In the genomic region with DNA sequence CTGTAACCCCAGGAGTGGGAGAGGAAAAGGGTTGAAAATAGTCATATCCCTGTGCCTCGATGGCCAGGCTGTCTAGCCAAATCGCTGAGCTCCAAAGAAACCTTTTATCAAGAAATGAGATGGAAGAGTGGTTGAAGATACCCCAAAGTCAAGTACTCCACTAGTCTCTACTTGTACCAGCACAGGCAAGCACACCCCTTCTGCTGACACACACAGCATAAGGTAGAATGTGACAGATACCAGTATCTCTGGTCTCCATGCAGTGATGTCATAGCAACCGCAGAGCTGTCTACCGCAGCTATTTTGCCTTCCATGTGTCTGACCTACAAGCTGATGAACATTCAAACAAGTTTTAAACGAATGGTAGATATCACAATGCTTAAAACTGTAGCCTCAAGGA, we compare ENCODE assay signal across 9 mouse cellular contexts. TPM values are rescaled to one million over a fixed set of nuclear protein-coding genes. Genes with fewer than 3 reads are reported as not detected.
DNase-seq lines count a peak whose midpoint lies in the region; ATAC-seq and TF ChIP-seq lines count a peak whose summit lies in the region.
"Had no signal": no experiment of that assay in that cellular context is flagged by ENCODE, and none has a peak within 500 bp of the region (broad histone marks: within the 10 kb centered on the region; RNA-seq: fewer than 3 reads in every experiment).

No protein-coding gene starts in this region.

- no peaks in the 10 kb centered on the region for H3K27me3 ChIP-seq in midbrain, embryonic 11.5 days (ENCODE audit: control insufficient read depth, insufficient read depth, low read length)
- no peaks in the 10 kb centered on the region for H3K27me3 ChIP-seq in midbrain, postnatal 0 days (ENCODE audit: insufficient read depth, low read length)
- H3K27me3 ChIP-seq in limb, embryonic 10.5 days (ENCODE audit: low read depth, poor library complexity, severe bottlenecking), result no peaks in the 10 kb centered on the region
- no peaks in the 10 kb centered on the region for H3K27me3 ChIP-seq in stomach, embryonic 14.5 days (ENCODE audit: control insufficient read depth, insufficient read depth, low read length)
- no peaks in the 10 kb centered on the region for H3K27me3 ChIP-seq in kidney, adult 2 months (replicated peaks; ENCODE audit: control insufficient read depth, insufficient read depth, low read length)

- no peaks in the 10 kb centered on the region for H3K9me3 ChIP-seq in midbrain, embryonic 11.5 days (ENCODE audit: control insufficient read depth, low read length)
- no peaks in the 10 kb centered on the region for H3K9me3 ChIP-seq in midbrain, postnatal 0 days (ENCODE audit: low read length)
- H3K9me3 ChIP-seq in limb, embryonic 10.5 days (replicated peaks), result no peaks in the 10 kb centered on the region
- no peaks in the 10 kb centered on the region for H3K9me3 ChIP-seq in stomach, embryonic 14.5 days (ENCODE audit: control insufficient read depth, low read depth, low read length)

- no peak for TF ChIP-seq POLR2A in kidney, adult 2 months (IDR thresholded peaks at IDR 0.05; ENCODE audit: low read depth, low read length)

- WGBS in midbrain, embryonic 11.5 days, result 90% methylated on average over 5 of the region's 5 CpGs
- 82% methylated on average over 5 of the region's 5 CpGs for WGBS in midbrain, postnatal 0 days
- 91% methylated on average over 5 of the region's 5 CpGs for WGBS in limb, embryonic 10.5 days
- 83% methylated on average over 5 of the region's 5 CpGs for WGBS in stomach, embryonic 14.5 days
- 74% methylated on average over 5 of the region's 5 CpGs for WGBS in kidney, adult 2 months

- H3K4me1 ChIP-seq in midbrain, embryonic 11.5 days (ENCODE audit: control insufficient read depth, insufficient read depth, low read length), result peaks cover 18% of the 10 kb centered on the region
- H3K4me1 ChIP-seq in midbrain, postnatal 0 days (ENCODE audit: insufficient read depth, low read length), result no peaks in the 10 kb centered on the region
- H3K4me1 ChIP-seq in limb, embryonic 10.5 days, result peaks cover 15% of the 10 kb centered on the region
- H3K4me1 ChIP-seq in stomach, embryonic 14.5 days (ENCODE audit: control insufficient read depth, insufficient read depth, low read length), result peaks cover 6% of the 10 kb centered on the region; the same call in 1 of the 2 replicates
- peaks cover 5% of the 10 kb centered on the region; the same call in 1 of the 2 replicates for H3K4me1 ChIP-seq in kidney, adult 2 months (ENCODE audit: control insufficient read depth, insufficient read depth, low read length)

- H3K4me3 ChIP-seq in midbrain, embryonic 11.5 days (ENCODE audit: low read depth, low read length), result peak overlapping the region; percentile 94
- H3K4me3 ChIP-seq in midbrain, postnatal 0 days (ENCODE audit: low read depth, low read length), result no peak overlapping the region
- peak overlapping the region; percentile 71 for H3K4me3 ChIP-seq in limb, embryonic 10.5 days
- peak overlapping the region; percentile 91; the same call in 1 of the 2 replicates for H3K4me3 ChIP-seq in stomach, embryonic 14.5 days (ENCODE audit: low read depth, low read length)
- H3K4me3 ChIP-seq in kidney, adult 2 months (ENCODE audit: insufficient read depth, low read depth, low read length), result no peak overlapping the region

- H3K4me2 ChIP-seq in midbrain, embryonic 11.5 days, result peak overlapping the region; percentile 46
- H3K4me2 ChIP-seq in midbrain, postnatal 0 days (ENCODE audit: low read depth, low read length, poor library complexity, severe bottlenecking), result no peak overlapping the region
- peak overlapping the region; percentile 73 for H3K4me2 ChIP-seq in stomach, embryonic 14.5 days (replicated peaks; ENCODE audit: low read depth, low read length)

- peak; percentile 12 for DNase-seq in midbrain, embryonic 11.5 days (ENCODE audit: low spot score, missing footprints)
- DNase-seq in midbrain, postnatal 0 days (ENCODE audit: low spot score), result no peak
- DNase-seq in limb, embryonic 10.5 days (ENCODE audit: low spot score), result no peak
- no peak for DNase-seq in thymus, postnatal 0 days (ENCODE audit: low spot score)
- no peak for DNase-seq in kidney, adult 2 months
- no peak for DNase-seq in frontal cortex, postnatal 14 days (ENCODE audit: low spot score in 2 of 2)

- H3K27ac ChIP-seq in midbrain, embryonic 11.5 days (ENCODE audit: low read depth, low read length), result no peak overlapping the region
- H3K27ac ChIP-seq in midbrain, postnatal 0 days (ENCODE audit: low read depth, low read length), result no peak overlapping the region
- no peak overlapping the region for H3K27ac ChIP-seq in limb, embryonic 10.5 days
- no peak overlapping the region for H3K27ac ChIP-seq in stomach, embryonic 14.5 days (ENCODE audit: low read length)
- no peak overlapping the region for H3K27ac ChIP-seq in kidney, adult 2 months (ENCODE audit: insufficient read depth, low read depth, low read length)

- ATAC-seq in midbrain, embryonic 11.5 days (ENCODE audit: low FRiP score), result no peak
- ATAC-seq in midbrain, postnatal 0 days (ENCODE audit: low FRiP score), result no peak
- ATAC-seq in erythroblast, adult 5-6 weeks (replicated peaks; ENCODE audit: low FRiP score, poor library complexity, severe bottlenecking), result peak; percentile 80
- no peak for ATAC-seq in stomach, embryonic 14.5 days (ENCODE audit: insufficient number of reproducible peaks, insufficient read depth, low FRiP score, low read depth)

- peaks cover 22% of the 10 kb centered on the region for H3K36me3 ChIP-seq in midbrain, embryonic 11.5 days (ENCODE audit: control insufficient read depth, insufficient read depth, low read length)
- peaks cover 29% of the 10 kb centered on the region for H3K36me3 ChIP-seq in midbrain, postnatal 0 days (ENCODE audit: insufficient read depth, low read length)
- peaks cover 58% of the 10 kb centered on the region for H3K36me3 ChIP-seq in limb, embryonic 10.5 days
- H3K36me3 ChIP-seq in stomach, embryonic 14.5 days (ENCODE audit: control insufficient read depth, insufficient read depth, low read length), result peaks cover 46% of the 10 kb centered on the region
- H3K36me3 ChIP-seq in kidney, adult 2 months (ENCODE audit: control insufficient read depth, insufficient read depth, low read length), result peaks cover 2% of the 10 kb centered on the region

- TF ChIP-seq CTCF in midbrain, postnatal 0 days (IDR thresholded peaks at IDR 0.05), result no peak
- TF ChIP-seq CTCF in kidney, adult 2 months (conservative IDR thresholded peaks at IDR 0.05; ENCODE audit: insufficient read depth, insufficient read length, low read depth, low read length), result no peak

- peak overlapping the region; percentile 93 for H3K9ac ChIP-seq in midbrain, embryonic 11.5 days (ENCODE audit: low read length)
- no peak overlapping the region for H3K9ac ChIP-seq in midbrain, postnatal 0 days (replicated peaks; ENCODE audit: low read length, poor library complexity, severe bottlenecking)
- no peak overlapping the region for H3K9ac ChIP-seq in stomach, embryonic 14.5 days (replicated peaks; ENCODE audit: low read depth, low read length)

RNA-seq across cellular contexts. Expression of a gene that starts 2.1 kb away (rescaled TPM):
- 311 and 320 TPM in 2 replicates for polyA plus RNA-seq in midbrain, embryonic 11.5 days (2014; fragmentation: Nextera tagmentation; extraction: Ambion mirVana)
- 15.0 and 16.9 TPM in 2 replicates for total RNA-seq in midbrain, postnatal 0 days (2014; rRNA removed)
- 10.5 and 10.7 TPM in 2 replicates for polyA plus RNA-seq in midbrain, postnatal 0 days (2015; fragmentation: Nextera tagmentation; extraction: Ambion mirVana)
- 116 and 159 TPM in 2 replicates for total RNA-seq in erythroblast, adult 5-6 weeks (2015; ENCODE audit: low replicate concordance)
- total RNA-seq in erythroblast, adult 5-6 weeks (2017; ENCODE audit: low replicate concordance), result 147 and 151 TPM in 2 replicates
- 244 TPM in 2 replicates for polyA plus RNA-seq in limb, embryonic 10.5 days (2016; fragmentation: Nextera tagmentation; extraction: Ambion mirVana)
- 196 and 200 TPM in 2 replicates for polyA plus RNA-seq in stomach, embryonic 14.5 days (2014; fragmentation: Nextera tagmentation; extraction: Ambion mirVana)
- polyA plus RNA-seq in thymus, postnatal 0 days (2015; fragmentation: Nextera tagmentation; extraction: Ambion mirVana), result 170 and 186 TPM in 2 replicates
- polyA plus RNA-seq in kidney, adult 2 months (2012; rRNA removed), result 1.6 and 1.7 TPM in 2 replicates

RNA-seq across cellular contexts. Expression of a gene that starts 17.4 kb away (rescaled TPM):
- 110 and 113 TPM in 2 replicates for polyA plus RNA-seq in midbrain, embryonic 11.5 days (2014; fragmentation: Nextera tagmentation; extraction: Ambion mirVana)
- total RNA-seq in midbrain, postnatal 0 days (2014; rRNA removed), result 42.5 and 53.9 TPM in 2 replicates
- polyA plus RNA-seq in midbrain, postnatal 0 days (2015; fragmentation: Nextera tagmentation; extraction: Ambion mirVana), result 68.2 and 70.9 TPM in 2 replicates
- 8.3 and 29.0 TPM in 2 replicates for total RNA-seq in erythroblast, adult 5-6 weeks (2015; ENCODE audit: low replicate concordance)
- 22.2 and 41.8 TPM in 2 replicates for total RNA-seq in erythroblast, adult 5-6 weeks (2017; ENCODE audit: low replicate concordance)
- polyA plus RNA-seq in limb, embryonic 10.5 days (2016; fragmentation: Nextera tagmentation; extraction: Ambion mirVana), result 93.1 and 98.5 TPM in 2 replicates
- 55.8 and 60.5 TPM in 2 replicates for polyA plus RNA-seq in stomach, embryonic 14.5 days (2014; fragmentation: Nextera tagmentation; extraction: Ambion mirVana)
- polyA plus RNA-seq in thymus, postnatal 0 days (2015; fragmentation: Nextera tagmentation; extraction: Ambion mirVana), result 60.7 and 61.4 TPM in 2 replicates
- polyA plus RNA-seq in kidney, adult 2 months (2012; rRNA removed), result 9.0 and 9.8 TPM in 2 replicates

RNA-seq across cellular contexts. Expression of a gene that starts 43.4 kb away (rescaled TPM):
- 22.1 and 25.9 TPM in 2 replicates for polyA plus RNA-seq in midbrain, embryonic 11.5 days (2014; fragmentation: Nextera tagmentation; extraction: Ambion mirVana)
- 13.2 and 16.8 TPM in 2 replicates for total RNA-seq in midbrain, postnatal 0 days (2014; rRNA removed)
- polyA plus RNA-seq in midbrain, postnatal 0 days (2015; fragmentation: Nextera tagmentation; extraction: Ambion mirVana), result 15.6 and 16.2 TPM in 2 replicates
- total RNA-seq in erythroblast, adult 5-6 weeks (2015; ENCODE audit: low replicate concordance), result 1.3 and 3.3 TPM in 2 replicates
- 2.6 and 4.2 TPM in 2 replicates for total RNA-seq in erythroblast, adult 5-6 weeks (2017; ENCODE audit: low replicate concordance)
- polyA plus RNA-seq in limb, embryonic 10.5 days (2016; fragmentation: Nextera tagmentation; extraction: Ambion mirVana), result 14.1 and 18.9 TPM in 2 replicates
- polyA plus RNA-seq in stomach, embryonic 14.5 days (2014; fragmentation: Nextera tagmentation; extraction: Ambion mirVana), result 13.8 and 14.6 TPM in 2 replicates
- 5.0 and 6.8 TPM in 2 replicates for polyA plus RNA-seq in thymus, postnatal 0 days (2015; fragmentation: Nextera tagmentation; extraction: Ambion mirVana)
- polyA plus RNA-seq in kidney, adult 2 months (2012; rRNA removed), result 4.1 and 4.6 TPM in 2 replicates

RNA-seq across cellular contexts. Expression of a gene that starts 48.2 kb away (rescaled TPM):
- polyA plus RNA-seq in midbrain, embryonic 11.5 days (2014; fragmentation: Nextera tagmentation; extraction: Ambion mirVana), result 1.3 TPM in 2 replicates
- total RNA-seq in midbrain, postnatal 0 days (2014; rRNA removed), result 0.22 and 0.42 TPM in 2 replicates
- 0.28 and 0.31 TPM in 2 replicates for polyA plus RNA-seq in midbrain, postnatal 0 days (2015; fragmentation: Nextera tagmentation; extraction: Ambion mirVana)
- not detected in 2 replicates for total RNA-seq in erythroblast, adult 5-6 weeks (2015; ENCODE audit: low replicate concordance)
- total RNA-seq in erythroblast, adult 5-6 weeks (2017; ENCODE audit: low replicate concordance), result not detected in 2 replicates
- polyA plus RNA-seq in limb, embryonic 10.5 days (2016; fragmentation: Nextera tagmentation; extraction: Ambion mirVana), result not detected in 2 replicates
- polyA plus RNA-seq in stomach, embryonic 14.5 days (2014; fragmentation: Nextera tagmentation; extraction: Ambion mirVana), result 0.28 and 0.30 TPM in 2 replicates
- 0.14 and 0.16 TPM in 2 replicates for polyA plus RNA-seq in thymus, postnatal 0 days (2015; fragmentation: Nextera tagmentation; extraction: Ambion mirVana)
- not detected in 2 replicates for polyA plus RNA-seq in kidney, adult 2 months (2012; rRNA removed)
- total RNA-seq: liver, adult 2 months had no signal
- polyA plus RNA-seq: liver, adult 2 months had no signal

Comparison
In these comparisons a context has a peak if more than half of its experiments do, and no peak if none do; other contexts are left out.
1. H3K4me3 ChIP-seq: peak in midbrain, embryonic 11.5 days (single experiment), limb, embryonic 10.5 days (single experiment) and stomach, embryonic 14.5 days (single experiment); none in midbrain, postnatal 0 days (single experiment) and kidney, adult 2 months (single experiment).
2. RNA of a gene that starts 2.1 kb away (polyA plus RNA-seq): 311 to 320 TPM in midbrain, embryonic 11.5 days, 244 TPM in limb, embryonic 10.5 days, 196 to 200 TPM in stomach, embryonic 14.5 days and 170 to 186 TPM in thymus, postnatal 0 days; 10.5 to 10.7 TPM in midbrain, postnatal 0 days and 1.6 to 1.7 TPM in kidney, adult 2 months; every median in the first group is over 10 times any median in the second.